Mouse (Mus musculus): ENCODE data around the gene Usp11. TPM values are rescaled to one million over a fixed set of nuclear protein-coding genes. Genes with fewer than 3 reads are reported as not detected.

Gene Usp11
- polyA plus RNA-seq (2012; rRNA removed) = 102 TPM in 2 replicates

GRCm38 (mm10) chrX:20703741-20704290 is at the start of gene Usp11:
Gene Usp11 (plus strand): TSS chrX:20703906.

GRCm38 (mm10) chrX:20658026-20658652 is 45.6 kb upstream of the Usp11 start, which contains the start of gene Uba1:
Gene Uba1 (plus strand): TSS chrX:20658326.

GRCm38 (mm10) chrX:20687519-20688067 is 16.1 kb upstream of the Usp11 start, which contains the start of gene Cdk16:
Gene Cdk16 (plus strand): TSS chrX:20687954.

Other genes starting within 250 kb of the Usp11 start
- 0.27 and 0.60 TPM in 2 replicates for gene Rgn, start 154.1 kb upstream of the Usp11 start, polyA plus RNA-seq (2012; rRNA removed)
- 60.4 and 62.7 TPM in 2 replicates for gene Rbm10, start 86.4 kb upstream of the Usp11 start, polyA plus RNA-seq (2012; rRNA removed)
- gene Ndufb11, start 86.3 kb upstream of the Usp11 start, polyA plus RNA-seq (2012; rRNA removed) = 165 and 196 TPM in 2 replicates
- 397 and 433 TPM in 2 replicates for gene Uba1, start 45.6 kb upstream of the Usp11 start, polyA plus RNA-seq (2012; rRNA removed)
- gene Cdk16, start 16.0 kb upstream of the Usp11 start, polyA plus RNA-seq (2012; rRNA removed) = 266 and 276 TPM in 2 replicates
- 258 and 278 TPM in 2 replicates for gene Araf, start 93.9 kb downstream of the Usp11 start, polyA plus RNA-seq (2012; rRNA removed)
- 7.0 and 10.7 TPM in 2 replicates for gene Timp1, start 166.3 kb downstream of the Usp11 start, polyA plus RNA-seq (2012; rRNA removed)
- gene Syn1, start 217.1 kb downstream of the Usp11 start, polyA plus RNA-seq (2012; rRNA removed) = 54.8 and 59.8 TPM in 2 replicates
- gene Cfp, start 227.6 kb downstream of the Usp11 start, polyA plus RNA-seq (2012; rRNA removed) = 23.3 and 24.3 TPM in 2 replicates
- gene Elk1, start 246.7 kb downstream of the Usp11 start, polyA plus RNA-seq (2012; rRNA removed) = 32.2 and 35.8 TPM in 2 replicates